Mouse (Mus musculus) heart, adult 8-10 months (tissue): ENCODE results near the gene Ppp2r1b. TPM values are rescaled to one million over a fixed set of nuclear protein-coding genes. Genes with fewer than 3 reads are reported as not detected.
"Not testable (repeated sequence)": the region's sequence is repeated elsewhere in the genome, so short reads cannot be mapped to it uniquely, and the experiment has no call there.

Experiments used
- DNase-seq: peaks from one replicate; pipeline ENCODE4 v3.0.0; 2022; ENCODE audit warnings: low spot score
- total RNA-seq, 4 experiments: library from RNA; stranded (reverse); gene quantifications; 2 replicates each; pipeline ENCODE4 v1.2.4; 2022

Ppp2r1b gene
- total RNA-seq, result 10 to 100 TPM in 2 of 4 experiments, 1 to 10 TPM in 2; 6.5 to 11.8 (median 9.8) TPM

GRCm38 (mm10) chr9:50845081-50845480, at the start of gene Ppp2r1b:
TSS of gene Ppp2r1b (plus strand) at chr9:50845301.
- DNase-seq, result no peak

- DNase-seq, result no peak
These were observed 48.3 kb upstream of the Ppp2r1b start for GRCm38 (mm10) chr9:50796776-50797175.

- no peak for DNase-seq
These were observed 47.5 kb upstream of the Ppp2r1b start for GRCm38 (mm10) chr9:50797641-50798040.

- DNase-seq, result no peak
These were observed 46.7 kb upstream of the Ppp2r1b start for GRCm38 (mm10) chr9:50798368-50798767.

- peak; percentile 17 for DNase-seq
These were observed 44.1 kb upstream of the Ppp2r1b start for GRCm38 (mm10) chr9:50800985-50801384.

- no peak for DNase-seq
These were observed 41.9 kb upstream of the Ppp2r1b start for GRCm38 (mm10) chr9:50803055-50803671.

GRCm38 (mm10) chr9:50808471-50808870, 36.6 kb upstream of the Ppp2r1b start:
- no peak for DNase-seq

- no peak for DNase-seq
These were observed 36.0 kb upstream of the Ppp2r1b start for GRCm38 (mm10) chr9:50809146-50809545.

GRCm38 (mm10) chr9:50811187-50811586, 33.9 kb upstream of the Ppp2r1b start:
- DNase-seq, result no peak

- DNase-seq, result no peak
These were observed 33.4 kb upstream of the Ppp2r1b start for GRCm38 (mm10) chr9:50811746-50812145.

GRCm38 (mm10) chr9:50813796-50814195, 31.3 kb upstream of the Ppp2r1b start:
- DNase-seq, result no peak

- no peak for DNase-seq
These were observed 29.4 kb upstream of the Ppp2r1b start for GRCm38 (mm10) chr9:50815666-50816065.

GRCm38 (mm10) chr9:50816512-50816911, 28.6 kb upstream of the Ppp2r1b start:
- no peak for DNase-seq

- DNase-seq, result no peak
These were observed 27.1 kb upstream of the Ppp2r1b start for GRCm38 (mm10) chr9:50818050-50818449.

- DNase-seq, result no peak
These were observed 25.4 kb upstream of the Ppp2r1b start for GRCm38 (mm10) chr9:50819716-50820115.

- DNase-seq, result no peak
These were observed 23.4 kb upstream of the Ppp2r1b start for GRCm38 (mm10) chr9:50821651-50822050.

GRCm38 (mm10) chr9:50822216-50822615, 22.9 kb upstream of the Ppp2r1b start:
- DNase-seq, result no peak

- no peak for DNase-seq
These were observed 21.2 kb upstream of the Ppp2r1b start for GRCm38 (mm10) chr9:50823779-50824453.

- no peak for DNase-seq
These were observed 13.6 kb upstream of the Ppp2r1b start for GRCm38 (mm10) chr9:50831514-50831913.

GRCm38 (mm10) chr9:50832162-50832561, 12.9 kb upstream of the Ppp2r1b start:
- DNase-seq, result no peak

- DNase-seq, result not testable (repeated sequence)
These were observed 12.5 kb upstream of the Ppp2r1b start for GRCm38 (mm10) chr9:50832582-50832981.

GRCm38 (mm10) chr9:50833786-50834185, 11.3 kb upstream of the Ppp2r1b start:
- no peak for DNase-seq

- no peak for DNase-seq
These were observed 9.9 kb upstream of the Ppp2r1b start for GRCm38 (mm10) chr9:50835068-50835705.
